Mouse (Mus musculus) megakaryocyte, embryonic 14.5 days (primary cell): ENCODE data around the gene Zfyve16. TPM values are rescaled to one million over a fixed set of nuclear protein-coding genes. Genes with fewer than 3 reads are reported as not detected.

Experiments
- H3K27me3 ChIP-seq: replicated peaks from 2 replicates; pipeline ENCODE3; 2012; ENCODE audit warnings: inconsistent platforms
- H3K36me3 ChIP-seq: replicated peaks from 2 replicates; pipeline ENCODE3; 2012; ENCODE audit warnings: low read length, inconsistent platforms, mixed read lengths
- H3K4me1 ChIP-seq: 2 replicates; pipeline ENCODE4 v1.6.1; 2012; ENCODE audit warnings: inconsistent platforms
- H3K4me3 ChIP-seq: replicated peaks from 2 replicates; pipeline ENCODE3; 2012; ENCODE audit warnings: moderate library complexity, mild to moderate bottlenecking, inconsistent platforms
- H3K9me3 ChIP-seq: 2 replicates; pipeline ENCODE4 v1.6.1; 2012; ENCODE audit warnings: inconsistent platforms
- FLI1 ChIP-seq: IDR thresholded peaks from 2 replicates; pipeline ENCODE4 v1.6.1; 2012; ENCODE audit warnings: low read length, inconsistent platforms, mixed read lengths
- GATA1 ChIP-seq: IDR thresholded peaks from 3 replicates; pipeline ENCODE4 v1.6.1; 2012; ENCODE audit warnings: mixed read lengths, low read length, inconsistent platforms, borderline replicate concordance
- polyA plus RNA-seq: library from polyadenylated mRNA; stranded (reverse); fragments of >175 nt; gene quantifications from 2 replicates; pipeline ENCODE4 v1.2.3, GENCODE M21; 2012; ENCODE audit warnings: low replicate concordance; ENCODE audit not compliant: insufficient read depth

Zfyve16 gene
- 0.04 TPM in 1 of 2 replicates, not detected in the other for polyA plus RNA-seq

DNA sequence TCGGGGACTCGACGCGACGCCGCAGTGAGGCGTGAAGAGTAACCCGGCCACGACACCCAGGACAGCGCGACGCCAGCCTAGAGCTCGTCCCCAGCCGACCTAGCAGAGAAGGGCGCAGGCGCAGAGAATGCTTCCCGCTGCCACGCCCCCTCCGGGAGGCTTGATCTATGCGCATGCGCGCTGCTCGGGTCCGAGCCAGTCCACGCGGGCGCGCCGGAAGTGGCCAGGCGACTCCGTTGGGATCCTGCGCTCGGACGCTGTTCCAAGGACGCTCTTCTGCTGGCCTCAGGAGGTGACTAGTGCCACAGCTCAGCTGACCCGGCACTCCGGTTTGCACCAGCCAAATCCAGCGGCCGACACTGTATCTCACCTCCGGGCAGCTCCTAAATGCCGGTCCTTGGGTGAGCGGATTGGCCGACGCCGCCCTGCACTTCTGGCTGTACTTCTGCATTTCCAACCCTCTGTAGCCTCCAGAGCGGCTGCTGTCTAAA is at the start of gene Zfyve16:
Zfyve16 (minus strand) TSS at position 148 of the 491 bp plus-strand sequence.
- no peak for TF ChIP-seq GATA1
- no peak for TF ChIP-seq FLI1
- Histone ChIP-seq H3K9me3 (no peaks in the 10 kb centered on the region), H3K4me1 (peaks cover 18% of the 10 kb centered on the region), H3K27me3 (no peaks in the 10 kb centered on the region), H3K36me3 (peaks cover 4% of the 10 kb centered on the region), H3K4me3 (peak within 1 kb of the TSS; percentile 99)

DNA sequence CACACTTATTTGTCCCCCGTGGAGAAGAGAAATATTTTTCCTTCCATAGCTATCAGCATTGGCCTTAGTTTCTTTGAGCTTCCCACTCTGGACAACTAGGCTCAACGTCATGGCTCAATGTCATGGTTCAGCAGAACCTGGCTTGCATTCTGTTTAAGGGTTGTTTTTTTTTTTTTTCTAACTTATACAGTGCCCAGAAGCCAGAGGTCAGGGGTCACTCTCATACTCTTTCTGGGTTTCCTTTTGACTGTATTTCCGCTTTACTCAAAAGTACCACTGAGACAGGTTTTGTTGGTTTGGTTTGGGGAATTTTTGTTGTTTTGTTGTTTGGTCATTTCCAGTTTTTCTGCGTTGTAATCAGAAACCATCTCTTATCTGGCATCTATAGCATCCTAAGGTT is 47.5 kb upstream of the Zfyve16 start:
- no peak for TF ChIP-seq GATA1
- no peak for TF ChIP-seq FLI1
- Histone ChIP-seq H3K36me3 (no peaks in the 10 kb centered on the region), H3K9me3 (no peaks in the 10 kb centered on the region), H3K4me1 (peaks cover 23% of the 10 kb centered on the region), H3K4me3 (no peak overlapping the region), H3K27me3 (peaks cover 8% of the 10 kb centered on the region)

DNA sequence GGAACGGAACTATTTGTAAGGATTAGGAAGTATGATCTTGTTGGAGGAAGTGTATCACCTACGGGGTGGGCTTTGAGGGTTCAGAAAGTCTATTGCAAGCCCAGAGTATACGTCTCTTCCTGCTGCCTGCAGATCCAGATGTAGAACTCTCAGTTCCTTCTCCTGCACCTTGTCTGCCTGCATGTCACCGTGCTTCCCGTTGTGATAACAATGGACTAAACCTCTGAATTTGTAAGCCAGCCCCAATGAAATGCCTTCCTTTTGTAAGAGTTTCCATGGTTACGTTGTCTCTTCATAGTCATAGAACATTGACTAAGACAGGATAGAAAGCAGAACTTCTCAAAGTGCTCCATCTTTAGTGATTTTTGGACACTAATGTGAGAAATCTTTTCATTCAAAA is 46.0 kb upstream of the Zfyve16 start:
- TF ChIP-seq FLI1 (no peak), GATA1 (no peak)
- no peaks in the 10 kb centered on the region for H3K9me3 ChIP-seq
- H3K27me3 ChIP-seq = peaks cover 8% of the 10 kb centered on the region
- H3K4me3 ChIP-seq = no peak overlapping the region
- H3K4me1 ChIP-seq = peaks cover 23% of the 10 kb centered on the region
- no peaks in the 10 kb centered on the region for H3K36me3 ChIP-seq

DNA sequence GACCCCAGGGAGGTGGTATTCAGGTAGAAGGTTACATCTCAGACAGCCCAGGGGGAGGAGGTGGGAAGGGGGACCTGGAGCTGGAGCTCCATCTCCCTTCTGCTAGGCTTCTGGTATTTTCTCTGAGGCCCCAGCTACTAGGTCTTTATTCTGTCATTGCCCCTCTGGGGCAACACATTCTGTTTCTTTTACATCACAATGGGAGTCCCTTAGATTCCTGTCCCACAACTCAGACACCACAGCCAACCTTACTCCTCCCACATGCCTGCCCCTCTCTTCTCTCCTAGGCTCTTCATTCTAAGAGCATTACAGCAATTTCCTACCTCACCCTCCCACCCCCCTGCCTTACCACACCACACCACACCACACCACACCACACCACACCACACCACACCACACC is 45.4 kb upstream of the Zfyve16 start, which contains the start of gene Spz1:
Spz1 (minus strand) TSS at position 101 of the 400 bp plus-strand sequence.
- peaks cover 17% of the 10 kb centered on the region for H3K4me1 ChIP-seq
- TF ChIP-seq FLI1 = no peak
- no peak for TF ChIP-seq GATA1
- no peaks in the 10 kb centered on the region for H3K9me3 ChIP-seq
- H3K36me3 ChIP-seq = no peaks in the 10 kb centered on the region
- peaks cover 8% of the 10 kb centered on the region for H3K27me3 ChIP-seq
- H3K4me3 ChIP-seq = no peak within 1 kb of the TSS

DNA sequence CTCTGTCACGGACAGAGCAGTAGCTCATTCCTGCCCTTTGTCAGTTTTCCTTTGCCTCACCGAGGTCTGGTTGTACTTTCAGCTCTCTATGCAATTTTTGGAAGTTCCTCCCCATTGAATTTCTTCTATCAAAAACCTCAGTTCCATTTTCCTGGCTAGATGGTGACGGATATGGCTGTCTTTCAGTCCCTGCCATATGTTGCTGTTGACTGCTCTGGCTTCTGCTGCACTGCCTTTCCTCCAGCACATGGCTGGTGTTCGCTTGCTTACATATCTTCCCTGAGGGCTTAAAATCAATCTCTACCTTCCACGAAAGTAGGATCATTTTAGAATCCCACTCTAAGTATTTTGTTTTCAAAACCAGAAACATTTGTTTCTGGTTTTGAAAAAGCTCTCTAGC is 28.8 kb upstream of the Zfyve16 start:
- H3K4me3 ChIP-seq = no peak overlapping the region
- peaks cover 4% of the 10 kb centered on the region; the same call in 1 of the 2 replicates for H3K4me1 ChIP-seq
- H3K9me3 ChIP-seq = no peaks in the 10 kb centered on the region
- H3K27me3 ChIP-seq = peaks cover 8% of the 10 kb centered on the region
- no peaks in the 10 kb centered on the region for H3K36me3 ChIP-seq
- TF ChIP-seq GATA1 = no peak
- TF ChIP-seq FLI1 = no peak

DNA sequence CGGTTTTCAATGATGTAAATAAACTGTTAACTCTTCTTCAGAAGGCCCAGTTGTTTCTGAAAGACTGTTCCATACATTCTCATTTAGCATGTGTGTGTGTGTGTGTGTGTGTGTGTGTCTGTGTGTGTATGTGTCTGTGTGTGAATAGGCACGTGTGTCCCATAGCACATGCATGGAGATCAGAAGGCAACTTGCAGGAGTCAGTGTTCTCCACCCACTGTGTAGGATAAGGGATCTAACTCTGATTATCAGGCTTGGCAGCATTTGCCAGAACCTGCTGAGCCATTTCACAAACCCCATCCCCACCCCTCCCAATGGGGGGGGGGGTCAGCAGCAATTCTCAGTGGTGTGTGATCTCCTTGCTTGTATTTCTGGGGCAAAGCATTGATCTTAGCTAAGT is 26.6 kb upstream of the Zfyve16 start:
- Histone ChIP-seq H3K9me3 (peaks cover 11% of the 10 kb centered on the region), H3K36me3 (no peaks in the 10 kb centered on the region), H3K4me3 (no peak overlapping the region), H3K4me1 (peaks cover 4% of the 10 kb centered on the region; the same call in 1 of the 2 replicates), H3K27me3 (peaks cover 10% of the 10 kb centered on the region)
- no peak for TF ChIP-seq FLI1
- TF ChIP-seq GATA1 = no peak

DNA sequence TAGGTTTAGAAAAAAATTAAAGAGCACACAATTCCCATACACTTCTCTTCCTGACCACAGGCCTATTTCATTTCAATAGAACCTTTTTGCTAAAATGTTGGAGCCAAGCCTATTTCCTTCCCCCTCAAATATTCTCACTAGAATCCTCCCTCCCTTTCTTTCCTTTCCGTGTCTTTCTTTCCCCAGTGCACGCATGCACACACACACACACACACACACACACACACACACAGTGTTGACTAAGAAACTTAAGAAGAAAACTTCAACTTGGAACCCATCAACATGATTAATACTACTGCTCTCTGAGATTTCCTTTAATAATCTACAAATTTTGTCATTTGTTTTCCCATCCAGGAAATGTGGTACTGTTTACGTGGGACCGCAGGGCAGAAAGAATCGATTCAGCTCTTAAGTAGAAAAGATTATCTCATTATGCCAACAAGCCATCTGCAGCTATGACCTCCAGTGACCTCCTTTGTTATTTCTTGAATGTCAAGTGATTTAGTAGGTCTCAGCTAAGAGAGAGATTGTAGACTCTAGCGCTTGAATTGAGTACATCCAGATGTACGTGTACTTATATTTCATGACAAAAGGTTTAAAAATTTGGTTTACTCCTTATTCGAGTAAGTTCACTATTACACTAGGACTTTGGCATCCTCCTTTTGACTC is 25.9 kb upstream of the Zfyve16 start:
- peaks cover 4% of the 10 kb centered on the region; the same call in 1 of the 2 replicates for H3K4me1 ChIP-seq
- TF ChIP-seq FLI1 = no peak
- TF ChIP-seq GATA1 = no peak
- peaks cover 10% of the 10 kb centered on the region for H3K27me3 ChIP-seq

DNA sequence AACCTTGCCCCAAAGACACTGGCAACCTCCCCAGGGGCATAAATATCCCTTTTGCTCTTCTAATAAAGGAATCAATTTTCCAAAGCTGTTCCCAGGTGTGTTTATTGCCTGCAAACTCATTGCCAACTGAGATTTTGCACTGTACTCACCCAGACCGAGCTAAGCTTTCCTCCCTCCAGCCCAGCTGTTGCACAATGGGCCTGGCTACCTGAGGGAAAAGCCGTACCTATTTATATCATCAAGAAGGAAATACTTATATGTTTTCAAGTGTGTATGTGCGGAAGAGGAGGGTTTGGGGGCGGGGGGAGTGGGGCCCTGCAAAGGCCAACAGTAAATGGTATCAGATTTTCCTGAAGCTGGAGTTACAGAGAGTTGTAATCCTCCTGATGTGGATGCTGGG is 16.4 kb upstream of the Zfyve16 start:
- Histone ChIP-seq H3K9me3 (peaks cover 39% of the 10 kb centered on the region), H3K4me1 (no peaks in the 10 kb centered on the region), H3K27me3 (peaks cover 1% of the 10 kb centered on the region), H3K36me3 (no peaks in the 10 kb centered on the region), H3K4me3 (no peak overlapping the region)
- TF ChIP-seq GATA1 (no peak), FLI1 (no peak)

More for the DNA sequence above, 25.9 kb upstream of the Zfyve16 start:
- peaks cover 17% of the 10 kb centered on the region for H3K9me3 ChIP-seq
- H3K4me3 ChIP-seq = no peak overlapping the region
- H3K36me3 ChIP-seq = no peaks in the 10 kb centered on the region

DNA sequence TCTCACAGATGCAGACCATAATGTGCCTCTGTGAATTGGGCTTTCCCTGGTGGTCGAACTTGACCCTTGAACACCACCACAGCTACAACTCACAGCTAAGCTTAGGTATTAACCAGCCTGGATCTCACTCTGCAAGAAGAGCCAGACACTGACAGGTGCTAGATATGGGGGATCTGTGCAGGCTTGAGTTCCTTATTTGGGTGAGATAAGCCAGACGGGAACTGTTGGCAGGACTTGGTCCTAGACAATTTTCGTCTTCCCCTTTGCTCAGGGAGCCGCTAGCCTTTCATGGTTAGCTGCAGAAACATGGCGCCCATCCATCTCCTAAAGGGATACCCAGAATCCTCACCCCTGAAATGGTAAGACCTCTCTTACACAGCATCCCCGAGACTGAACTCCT is 10.3 kb upstream of the Zfyve16 start:
- Histone ChIP-seq H3K9me3 (no peaks in the 10 kb centered on the region), H3K4me1 (no peaks in the 10 kb centered on the region), H3K4me3 (no peak overlapping the region), H3K36me3 (no peaks in the 10 kb centered on the region), H3K27me3 (no peaks in the 10 kb centered on the region)
- TF ChIP-seq GATA1 (no peak), FLI1 (no peak)

DNA sequence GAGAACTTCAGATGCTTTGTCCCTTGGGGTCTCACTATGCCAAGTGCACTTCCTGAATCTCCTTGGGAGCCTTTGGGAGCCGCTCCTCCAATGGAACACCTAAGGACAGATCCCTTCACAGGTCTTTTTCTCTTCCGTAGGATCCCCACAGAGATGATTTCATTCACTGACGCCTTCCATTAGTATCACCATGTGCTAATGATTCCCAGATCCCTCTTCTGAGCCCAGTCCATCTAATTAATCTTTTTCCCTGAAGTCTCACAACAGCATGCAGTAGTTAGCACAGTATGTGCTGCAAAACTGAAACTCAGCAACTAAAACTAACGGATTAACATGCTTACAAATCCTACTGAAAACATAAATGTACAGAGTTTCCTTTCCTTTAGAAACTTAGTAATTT is 8.5 kb upstream of the Zfyve16 start:
- no peaks in the 10 kb centered on the region for H3K9me3 ChIP-seq
- H3K4me3 ChIP-seq = no peak overlapping the region
- TF ChIP-seq FLI1 (no peak), GATA1 (no peak)
- no peaks in the 10 kb centered on the region for H3K36me3 ChIP-seq
- no peaks in the 10 kb centered on the region for H3K27me3 ChIP-seq
- no peaks in the 10 kb centered on the region for H3K4me1 ChIP-seq

DNA sequence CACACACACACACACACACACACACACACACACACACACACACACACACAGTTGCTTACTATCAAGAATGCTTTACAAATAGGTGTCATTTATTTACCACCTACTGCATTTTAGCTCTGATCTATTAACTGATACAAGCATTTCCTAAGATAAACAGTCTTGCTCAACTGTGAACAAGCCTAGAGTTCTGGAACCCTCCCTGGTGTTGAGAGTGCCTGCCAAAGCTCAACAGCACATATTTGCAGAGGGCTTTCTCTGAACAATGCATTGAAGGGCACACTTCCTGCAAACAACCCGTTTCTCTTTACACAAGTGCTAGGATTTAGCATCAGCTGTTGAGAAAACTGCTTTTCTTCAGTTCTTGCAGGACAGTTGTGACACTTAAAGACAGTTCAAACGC is 3.1 kb upstream of the Zfyve16 start:
- Histone ChIP-seq H3K27me3 (no peaks in the 10 kb centered on the region), H3K36me3 (peaks cover 3% of the 10 kb centered on the region), H3K4me3 (no peak overlapping the region), H3K4me1 (peaks cover 9% of the 10 kb centered on the region), H3K9me3 (no peaks in the 10 kb centered on the region)
- TF ChIP-seq FLI1 (no peak), GATA1 (no peak)
